Mouse (Mus musculus) midbrain, embryonic 15.5 days (tissue): ENCODE data around the gene D6Ertd527e. TPM values are rescaled to one million over a fixed set of nuclear protein-coding genes. Genes with fewer than 3 reads are reported as not detected.
"Not testable (repeated sequence)": the region's sequence is repeated elsewhere in the genome, so short reads cannot be mapped to it uniquely, and the experiment has no call there.

Experiments used
- ATAC-seq: fragments of 200-750 bp; cut with Nextera tagmentation; replicated peaks from 2 replicates; pipeline ENCODE4 v1.8.0; 2017; ENCODE audit warnings: moderate TSS enrichment
- H3K27ac ChIP-seq: fragments of 300-500 bp; sonication (generic); 2 replicates; pipeline ENCODE4 v1.5.1; 2015; ENCODE audit warnings: mild to moderate bottlenecking, inconsistent platforms
- H3K27me3 ChIP-seq: fragments of 300-500 bp; sonication (generic); replicated peaks from 2 replicates; pipeline ENCODE4 v1.6.1; 2015; ENCODE audit warnings: inconsistent platforms
- H3K36me3 ChIP-seq: fragments of 300-500 bp; sonication (generic); replicated peaks from 2 replicates; pipeline ENCODE4 v1.6.1; 2015; ENCODE audit warnings: inconsistent platforms
- H3K4me1 ChIP-seq: fragments of 300-500 bp; sonication (generic); 2 replicates; pipeline ENCODE4 v1.6.1; 2015; ENCODE audit warnings: inconsistent platforms
- H3K4me2 ChIP-seq: fragments of 300-500 bp; sonication (generic); 2 replicates; pipeline ENCODE4 v1.6.1; 2015; ENCODE audit warnings: inconsistent platforms, mild to moderate bottlenecking, moderate library complexity
- H3K4me3 ChIP-seq: fragments of 300-500 bp; sonication (generic); 2 replicates; pipeline ENCODE4 v1.5.1; 2015; ENCODE audit warnings: mild to moderate bottlenecking, inconsistent platforms
- H3K9ac ChIP-seq: fragments of 300-500 bp; sonication (generic); 2 replicates; pipeline ENCODE4 v1.6.1; 2015; ENCODE audit warnings: mild to moderate bottlenecking, inconsistent platforms
- H3K9me3 ChIP-seq: fragments of 300-500 bp; sonication (generic); 2 replicates; pipeline ENCODE4 v1.6.1; 2016; ENCODE audit warnings: inconsistent platforms
- WGBS: fragments of 180-500 bp; shearing (Covaris S2); methylation state at CpG from one replicate; pipeline ENCODE4 v1.1.7; 2015; ENCODE audit warnings: mixed read lengths; 5-methylcytosine and 5-hydroxymethylcytosine counted together
- polyA plus RNA-seq: library from polyadenylated mRNA; unstranded; fragments of >200 nt; fragmentation: Nextera tagmentation; extraction: Ambion mirVana; gene quantifications from 2 replicates; pipeline ENCODE4 v1.2.1, GENCODE M21; 2015

The D6Ertd527e gene
- polyA plus RNA-seq, 1 experiment from 2014 or later, result not detected

- Histone ChIP-seq H3K4me3 (no peak overlapping the region), H3K36me3 (peaks cover 17% of the 10 kb centered on the region), H3K9ac (no peak overlapping the region), H3K4me2 (no peak overlapping the region), H3K27me3 (no peaks in the 10 kb centered on the region), H3K9me3 (no peaks in the 10 kb centered on the region), H3K4me1 (no peaks in the 10 kb centered on the region), H3K27ac (no peak overlapping the region)
- ATAC-seq, result no peak
- WGBS, result 95% methylated on average over 5 of the region's 5 CpGs
Measured at GRCm38 (mm10) chr6:87092476-87092875, 12.1 kb upstream of the D6Ertd527e start.

GRCm38 (mm10) chr6:87093631-87094030 is 10.9 kb upstream of the D6Ertd527e start:
- 93% methylated on average over 8 of the region's 8 CpGs for WGBS
- H3K4me3 ChIP-seq, H3K27me3 ChIP-seq, H3K9ac ChIP-seq, H3K4me2 ChIP-seq, H3K9me3 ChIP-seq, ATAC-seq, H3K4me1 ChIP-seq, H3K27ac ChIP-seq: not testable (repeated sequence)
- H3K36me3 ChIP-seq, result peaks cover 12% of the 10 kb centered on the region

GRCm38 (mm10) chr6:87099261-87099660 is 5.3 kb upstream of the D6Ertd527e start:
- peak overlapping the region; percentile 16; the same call in 1 of the 2 replicates for H3K27ac ChIP-seq
- no peaks in the 10 kb centered on the region for H3K9me3 ChIP-seq
- H3K4me2 ChIP-seq, result no peak overlapping the region
- no peaks in the 10 kb centered on the region for H3K36me3 ChIP-seq
- no peak overlapping the region for H3K4me3 ChIP-seq
- no peak overlapping the region for H3K9ac ChIP-seq
- ATAC-seq, result no peak
- H3K27me3 ChIP-seq, result no peaks in the 10 kb centered on the region
- peaks cover 28% of the 10 kb centered on the region for H3K4me1 ChIP-seq
- 9% methylated on average over 3 of the region's 3 CpGs for WGBS

- ATAC-seq, result peak; percentile 53; the same call in 1 of the 2 replicates
- H3K27ac ChIP-seq, result peak overlapping the region; percentile 73
- H3K27me3 ChIP-seq, result no peaks in the 10 kb centered on the region
- no peak overlapping the region for H3K4me3 ChIP-seq
- no peak overlapping the region; the same call in 1 of the 2 replicates for H3K4me2 ChIP-seq
- H3K36me3 ChIP-seq, result no peaks in the 10 kb centered on the region
- 39% methylated on average over 7 of the region's 7 CpGs for WGBS
- no peaks in the 10 kb centered on the region for H3K9me3 ChIP-seq
- peaks cover 28% of the 10 kb centered on the region for H3K4me1 ChIP-seq
- 0 out of 2 replicates have a peak overlapping the region, but pooled peaks have one; percentile 8 for H3K9ac ChIP-seq
Measured at GRCm38 (mm10) chr6:87099671-87100296, 4.8 kb upstream of the D6Ertd527e start.

GRCm38 (mm10) chr6:87100297-87101020 is 4.1 kb upstream of the D6Ertd527e start:
- no peaks in the 10 kb centered on the region for H3K9me3 ChIP-seq
- H3K36me3 ChIP-seq, result no peaks in the 10 kb centered on the region
- ATAC-seq, result no peak
- no peak overlapping the region for H3K4me3 ChIP-seq
- 0 out of 2 replicates have a peak overlapping the region, but pooled peaks have one; percentile 8 for H3K9ac ChIP-seq
- WGBS, result 87% methylated on average over 9 of the region's 9 CpGs
- no peak overlapping the region; the same call in 1 of the 2 replicates for H3K4me2 ChIP-seq
- H3K4me1 ChIP-seq, result peaks cover 28% of the 10 kb centered on the region
- H3K27ac ChIP-seq, result peak overlapping the region; percentile 73
- H3K27me3 ChIP-seq, result no peaks in the 10 kb centered on the region

- Histone ChIP-seq H3K9me3 (no peaks in the 10 kb centered on the region), H3K27me3 (no peaks in the 10 kb centered on the region), H3K4me3 (peak overlapping the region; percentile 33), H3K4me2 (peak overlapping the region; percentile 64), H3K4me1 (peaks cover 28% of the 10 kb centered on the region), H3K9ac (peak overlapping the region; percentile 44; the same call in 1 of the 2 replicates), H3K27ac (0 out of 2 replicates have a peak overlapping the region, but pooled peaks have one; percentile 73), H3K36me3 (no peaks in the 10 kb centered on the region)
- peak; percentile 77 for ATAC-seq
- 16% methylated on average over 12 of the region's 12 CpGs for WGBS
Measured at GRCm38 (mm10) chr6:87101281-87101954, 3.1 kb upstream of the D6Ertd527e start.

- peak; percentile 21; the same call in 1 of the 2 replicates for ATAC-seq
- H3K27me3 ChIP-seq, result no peaks in the 10 kb centered on the region
- no peak overlapping the region for H3K4me3 ChIP-seq
- no peak overlapping the region for H3K27ac ChIP-seq
- no peak overlapping the region for H3K4me2 ChIP-seq
- no peak overlapping the region for H3K9ac ChIP-seq
- no peaks in the 10 kb centered on the region for H3K36me3 ChIP-seq
- 28% methylated on average over 4 of the region's 4 CpGs for WGBS
- no peaks in the 10 kb centered on the region for H3K9me3 ChIP-seq
- H3K4me1 ChIP-seq, result peaks cover 28% of the 10 kb centered on the region
Measured at GRCm38 (mm10) chr6:87101955-87102353, 2.6 kb upstream of the D6Ertd527e start.

- ATAC-seq, result peak; percentile 18; the same call in 1 of the 2 replicates
- H3K36me3 ChIP-seq, result no peaks in the 10 kb centered on the region
- H3K4me2 ChIP-seq, result no peak overlapping the region
- H3K4me1 ChIP-seq, result peaks cover 28% of the 10 kb centered on the region
- H3K9ac ChIP-seq, result no peak overlapping the region
- no peak overlapping the region for H3K4me3 ChIP-seq
- 13% methylated on average over 7 of the region's 7 CpGs for WGBS
- no peaks in the 10 kb centered on the region for H3K27me3 ChIP-seq
- H3K27ac ChIP-seq, result no peak overlapping the region
- H3K9me3 ChIP-seq, result no peaks in the 10 kb centered on the region
Measured at GRCm38 (mm10) chr6:87102421-87102911, 2.1 kb upstream of the D6Ertd527e start.

- ATAC-seq, result no peak
- no peaks in the 10 kb centered on the region for H3K36me3 ChIP-seq
- peaks cover 28% of the 10 kb centered on the region for H3K4me1 ChIP-seq
- no peaks in the 10 kb centered on the region for H3K27me3 ChIP-seq
- no peak overlapping the region for H3K4me3 ChIP-seq
- no peak overlapping the region for H3K4me2 ChIP-seq
- H3K9ac ChIP-seq, result no peak overlapping the region
- WGBS, result 92% methylated on average over 1 of the region's 1 CpGs
- no peak overlapping the region for H3K27ac ChIP-seq
- no peaks in the 10 kb centered on the region for H3K9me3 ChIP-seq
Measured at GRCm38 (mm10) chr6:87103314-87103713, 1.2 kb upstream of the D6Ertd527e start.

GRCm38 (mm10) chr6:87111493-87111892 is 6.9 kb downstream of the D6Ertd527e start:
- H3K27me3 ChIP-seq, result no peaks in the 10 kb centered on the region
- no peaks in the 10 kb centered on the region for H3K36me3 ChIP-seq
- no peak overlapping the region for H3K9ac ChIP-seq
- H3K9me3 ChIP-seq, result no peaks in the 10 kb centered on the region
- no peaks in the 10 kb centered on the region for H3K4me1 ChIP-seq
- WGBS, result 95% methylated on average over 1 of the region's 1 CpGs
- no peak overlapping the region for H3K4me3 ChIP-seq
- ATAC-seq, result no peak
- no peak overlapping the region for H3K4me2 ChIP-seq
- no peak overlapping the region for H3K27ac ChIP-seq

- no peaks in the 10 kb centered on the region for H3K27me3 ChIP-seq
- no peaks in the 10 kb centered on the region for H3K36me3 ChIP-seq
- ATAC-seq, result no peak
- no peaks in the 10 kb centered on the region for H3K4me1 ChIP-seq
- no peak overlapping the region for H3K9ac ChIP-seq
- H3K4me2 ChIP-seq, result no peak overlapping the region
- WGBS, result 67% methylated on average over 6 of the region's 6 CpGs
- H3K4me3 ChIP-seq, result no peak overlapping the region
- H3K9me3 ChIP-seq, result no peaks in the 10 kb centered on the region
- H3K27ac ChIP-seq, result no peak overlapping the region
Measured at GRCm38 (mm10) chr6:87112125-87112524, 7.6 kb downstream of the D6Ertd527e start.

GRCm38 (mm10) chr6:87115981-87116380 is 11.4 kb downstream of the D6Ertd527e start:
- H3K9ac ChIP-seq, result no peak overlapping the region
- H3K36me3 ChIP-seq, result no peaks in the 10 kb centered on the region
- H3K4me2 ChIP-seq, result no peak overlapping the region
- no peaks in the 10 kb centered on the region for H3K9me3 ChIP-seq
- no peaks in the 10 kb centered on the region for H3K4me1 ChIP-seq
- 75% methylated on average over 2 of the region's 2 CpGs for WGBS
- no peak for ATAC-seq
- H3K27me3 ChIP-seq, result no peaks in the 10 kb centered on the region
- no peak overlapping the region for H3K4me3 ChIP-seq
- no peak overlapping the region for H3K27ac ChIP-seq
